Mouse (Mus musculus): ENCODE measurements around the gene Fuca1. TPM values are rescaled to one million over a fixed set of nuclear protein-coding genes. Genes with fewer than 3 reads are reported as not detected.

Fuca1 gene
- polyA plus RNA-seq, 1 experiment, result 172 TPM

DNA sequence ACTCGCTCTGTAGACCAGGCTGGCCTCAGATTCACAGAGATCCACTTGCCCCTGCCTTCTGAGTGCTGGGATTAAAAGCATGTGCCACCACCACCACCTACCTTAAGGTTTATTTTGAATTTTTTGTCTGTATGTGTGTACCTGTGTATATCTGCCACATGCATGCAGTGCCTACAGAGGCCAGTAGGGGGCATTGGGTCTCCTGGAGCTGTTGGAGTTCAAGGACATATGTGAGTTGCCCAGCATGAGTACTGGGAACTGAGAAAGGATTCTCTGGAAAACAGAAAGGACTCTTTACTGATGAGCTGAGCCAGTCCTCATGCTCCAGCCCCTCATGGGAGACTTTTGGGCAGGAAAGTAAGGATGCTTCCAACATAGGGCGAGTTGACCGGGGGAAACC, 31.0 kb downstream of the Fuca1 start:
- TF ChIP-seq POLR2A (IDR thresholded peaks at IDR 0.05; ENCODE audit: borderline replicate concordance, control insufficient read depth, low read depth, low read length) (no peak), CTCF (IDR thresholded peaks at IDR 0.05; ENCODE audit: control insufficient read depth, insufficient read depth, low read length) (no peak)
- Histone ChIP-seq H3K27ac (ENCODE audit: control insufficient read depth, insufficient read depth, low read depth, low read length, poor library complexity) (no peak overlapping the region), H3K4me3 (replicated peaks; ENCODE audit: control insufficient read depth, low read depth, low read length) (no peak overlapping the region), H3K4me1 (ENCODE audit: control insufficient read depth, insufficient read depth, low read length) (peaks cover 2% of the 10 kb centered on the region; the same call in 1 of the 2 replicates)
- 94% methylated on average over 3 of the region's 3 CpGs for WGBS

DNA sequence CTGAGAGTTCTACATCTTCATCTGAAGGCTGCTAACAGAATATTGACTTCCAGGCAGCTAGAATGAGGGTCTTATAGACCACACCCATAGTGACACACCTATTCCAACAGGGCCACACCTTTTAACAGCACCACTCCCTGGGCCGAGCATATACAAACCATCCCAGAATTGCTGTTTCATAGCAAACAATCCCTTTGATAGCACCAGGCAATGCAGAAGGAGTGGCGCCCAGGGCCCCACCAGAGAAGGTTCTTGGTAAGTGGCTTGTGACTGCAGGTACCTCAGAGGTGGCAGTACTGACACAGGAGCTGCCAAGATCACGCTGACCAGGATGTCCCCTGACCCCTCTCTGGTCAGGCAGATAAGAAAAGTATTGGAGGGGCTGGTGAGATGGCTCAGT, 32.6 kb downstream of the Fuca1 start:
- TF ChIP-seq POLR2A (IDR thresholded peaks at IDR 0.05; ENCODE audit: borderline replicate concordance, control insufficient read depth, low read depth, low read length) (no peak), CTCF (IDR thresholded peaks at IDR 0.05; ENCODE audit: control insufficient read depth, insufficient read depth, low read length) (no peak)
- WGBS, result 83% methylated on average over 3 of the region's 3 CpGs
- Histone ChIP-seq H3K27ac (ENCODE audit: control insufficient read depth, insufficient read depth, low read depth, low read length, poor library complexity) (no peak overlapping the region), H3K4me3 (replicated peaks; ENCODE audit: control insufficient read depth, low read depth, low read length) (no peak overlapping the region), H3K4me1 (ENCODE audit: control insufficient read depth, insufficient read depth, low read length) (peaks cover 1% of the 10 kb centered on the region; the same call in 1 of the 2 replicates)

DNA sequence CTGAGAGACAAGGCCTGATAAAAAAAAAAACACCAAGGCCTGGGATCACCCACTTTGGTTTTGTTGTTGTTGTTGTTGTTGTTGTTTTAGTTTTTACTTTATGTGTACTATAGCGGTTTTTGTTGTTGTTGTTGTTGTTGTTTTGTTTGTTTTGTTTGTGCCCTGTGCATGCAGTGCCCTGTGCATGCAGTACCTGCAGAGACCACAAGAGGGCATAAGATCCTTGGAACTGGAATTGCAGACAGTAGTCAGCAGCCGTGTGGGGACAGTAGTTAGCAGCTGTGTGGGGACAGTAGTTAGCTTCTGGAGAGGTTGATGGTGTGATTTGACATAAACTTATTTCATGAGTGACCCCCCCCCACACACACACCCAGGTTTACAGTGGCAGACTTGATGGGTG, 33.7 kb downstream of the Fuca1 start:
- no peak overlapping the region for H3K27ac ChIP-seq (ENCODE audit: control insufficient read depth, insufficient read depth, low read depth, low read length, poor library complexity)
- 30% methylated on average over 2 of the region's 2 CpGs for WGBS
- H3K4me3 ChIP-seq (replicated peaks; ENCODE audit: control insufficient read depth, low read depth, low read length), result no peak overlapping the region
- H3K4me1 ChIP-seq (ENCODE audit: control insufficient read depth, insufficient read depth, low read length), result no peaks in the 10 kb centered on the region
- TF ChIP-seq CTCF (IDR thresholded peaks at IDR 0.05; ENCODE audit: control insufficient read depth, insufficient read depth, low read length) (peak; percentile 91), POLR2A (IDR thresholded peaks at IDR 0.05; ENCODE audit: borderline replicate concordance, control insufficient read depth, low read depth, low read length) (no peak)

DNA sequence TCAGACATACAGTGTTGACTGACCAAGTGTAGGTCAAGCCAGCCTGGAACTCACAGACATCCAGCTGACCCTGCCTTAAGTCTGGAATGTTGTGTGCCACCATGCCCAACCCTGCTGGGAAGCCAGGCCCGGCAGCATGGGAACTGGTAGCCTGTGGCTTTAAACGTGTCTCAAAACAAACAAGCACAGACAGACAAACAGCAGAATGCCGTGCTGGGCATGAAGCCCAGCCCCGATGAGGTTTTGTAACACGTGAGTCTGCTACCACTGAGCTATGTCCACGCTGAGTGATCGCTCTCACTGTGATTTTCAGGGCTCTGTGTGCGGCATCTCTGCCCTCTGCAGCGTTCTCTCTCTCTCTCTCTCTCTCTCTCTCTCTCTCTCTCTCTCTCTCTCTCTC, 35.4 kb downstream of the Fuca1 start:
- Histone ChIP-seq H3K4me1 (ENCODE audit: control insufficient read depth, insufficient read depth, low read length) (no peaks in the 10 kb centered on the region), H3K27ac (ENCODE audit: control insufficient read depth, insufficient read depth, low read depth, low read length, poor library complexity) (no peak overlapping the region), H3K4me3 (replicated peaks; ENCODE audit: control insufficient read depth, low read depth, low read length) (no peak overlapping the region)
- TF ChIP-seq CTCF (IDR thresholded peaks at IDR 0.05; ENCODE audit: control insufficient read depth, insufficient read depth, low read length) (no peak), POLR2A (IDR thresholded peaks at IDR 0.05; ENCODE audit: borderline replicate concordance, control insufficient read depth, low read depth, low read length) (no peak)
- WGBS, result 93% methylated on average over 9 of the region's 9 CpGs

DNA sequence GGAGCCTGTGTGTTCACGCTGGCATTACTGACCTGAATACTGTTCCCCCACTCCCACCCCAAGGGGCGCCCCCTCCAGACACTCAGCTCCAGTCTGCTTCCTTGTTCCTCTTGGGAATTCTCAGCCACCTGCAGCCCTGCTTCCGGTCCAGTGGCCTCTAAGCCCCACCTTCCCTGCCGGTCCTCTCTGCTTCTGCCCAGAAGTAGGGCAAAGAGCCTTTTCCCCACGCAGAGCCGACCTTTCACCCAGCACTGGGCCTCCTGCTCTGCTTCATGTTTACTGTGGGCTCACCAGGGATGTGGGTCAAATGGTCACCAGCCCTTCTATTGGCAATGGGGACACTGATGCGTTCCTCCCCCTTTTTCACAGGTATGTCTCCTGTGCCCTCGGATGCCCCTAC, 37.8 kb downstream of the Fuca1 start:
- Histone ChIP-seq H3K4me1 (ENCODE audit: control insufficient read depth, insufficient read depth, low read length) (no peaks in the 10 kb centered on the region), H3K27ac (ENCODE audit: control insufficient read depth, insufficient read depth, low read depth, low read length, poor library complexity) (no peak overlapping the region), H3K4me3 (replicated peaks; ENCODE audit: control insufficient read depth, low read depth, low read length) (no peak overlapping the region)
- 87% methylated on average over 8 of the region's 8 CpGs for WGBS
- TF ChIP-seq CTCF (IDR thresholded peaks at IDR 0.05; ENCODE audit: control insufficient read depth, insufficient read depth, low read length) (no peak), POLR2A (IDR thresholded peaks at IDR 0.05; ENCODE audit: borderline replicate concordance, control insufficient read depth, low read depth, low read length) (no peak)

DNA sequence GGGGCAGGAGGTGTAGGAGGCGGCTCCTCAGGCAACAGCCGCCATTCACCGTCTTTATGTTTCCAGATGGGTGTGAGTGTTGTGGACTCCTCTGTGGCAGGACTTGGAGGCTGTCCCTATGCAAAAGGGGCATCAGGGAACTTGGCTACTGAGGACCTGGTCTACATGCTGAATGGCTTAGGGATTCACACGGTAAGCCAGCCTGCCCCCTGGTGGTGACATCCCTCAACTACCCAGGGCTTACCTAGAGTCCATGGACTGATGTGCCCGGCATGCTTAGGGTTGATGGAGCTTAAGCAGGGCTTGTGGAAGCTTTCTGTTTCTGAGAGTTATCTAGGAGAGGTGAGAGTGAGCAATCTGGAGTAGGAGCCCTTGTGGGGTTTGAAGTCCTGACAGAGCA, 40.2 kb downstream of the Fuca1 start:
- WGBS, result 38% methylated on average over 5 of the region's 5 CpGs
- no peak overlapping the region for H3K4me3 ChIP-seq (replicated peaks; ENCODE audit: control insufficient read depth, low read depth, low read length)
- H3K4me1 ChIP-seq (ENCODE audit: control insufficient read depth, insufficient read depth, low read length), result no peaks in the 10 kb centered on the region
- no peak overlapping the region for H3K27ac ChIP-seq (ENCODE audit: control insufficient read depth, insufficient read depth, low read depth, low read length, poor library complexity)
- no peak for TF ChIP-seq POLR2A (IDR thresholded peaks at IDR 0.05; ENCODE audit: borderline replicate concordance, control insufficient read depth, low read depth, low read length)
- peak; percentile 99 for TF ChIP-seq CTCF (IDR thresholded peaks at IDR 0.05; ENCODE audit: control insufficient read depth, insufficient read depth, low read length)

DNA sequence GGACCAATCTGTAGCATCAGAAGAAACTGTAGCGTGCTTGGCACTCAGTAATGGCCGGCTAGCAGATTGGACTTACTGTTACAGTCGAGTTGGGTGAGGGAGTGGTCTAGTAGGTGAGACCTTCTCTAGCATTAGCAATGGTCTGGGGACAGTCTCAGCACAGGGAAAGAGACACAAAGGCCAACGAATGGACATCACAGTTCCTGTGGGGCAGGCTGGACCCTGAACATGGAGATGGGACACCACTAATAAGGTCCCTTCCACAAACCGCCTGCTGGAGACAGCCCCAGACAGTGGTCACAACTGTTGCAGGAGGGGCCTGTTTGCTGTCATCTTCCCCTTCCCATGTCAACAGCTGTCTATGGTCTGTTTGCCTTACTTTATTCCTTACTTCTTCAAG, 41.2 kb downstream of the Fuca1 start:
- H3K4me1 ChIP-seq (ENCODE audit: control insufficient read depth, insufficient read depth, low read length), result no peaks in the 10 kb centered on the region
- H3K4me3 ChIP-seq (replicated peaks; ENCODE audit: control insufficient read depth, low read depth, low read length), result no peak overlapping the region
- 89% methylated on average over 5 of the region's 5 CpGs for WGBS
- TF ChIP-seq CTCF (IDR thresholded peaks at IDR 0.05; ENCODE audit: control insufficient read depth, insufficient read depth, low read length) (no peak), POLR2A (IDR thresholded peaks at IDR 0.05; ENCODE audit: borderline replicate concordance, control insufficient read depth, low read depth, low read length) (no peak)
- no peak overlapping the region for H3K27ac ChIP-seq (ENCODE audit: control insufficient read depth, insufficient read depth, low read depth, low read length, poor library complexity)

DNA sequence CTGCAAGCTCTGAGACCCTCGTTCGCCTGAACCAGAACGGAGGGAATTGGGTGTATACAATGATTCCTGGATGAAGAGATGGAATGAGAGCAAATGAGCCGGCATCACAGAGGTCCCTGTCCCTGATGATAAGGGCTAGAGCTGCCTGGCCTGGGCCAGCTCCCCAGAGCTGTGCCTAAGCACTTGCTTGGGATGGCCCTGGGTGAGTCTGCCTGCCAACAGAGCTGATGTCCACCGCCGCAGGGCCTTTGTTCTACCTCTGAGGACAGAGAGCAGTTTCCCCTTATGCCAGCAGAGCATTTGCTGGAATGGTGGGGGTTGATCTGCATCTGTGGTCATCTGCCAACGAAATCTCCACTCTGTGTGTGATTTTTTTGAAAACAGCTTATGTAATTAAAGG, 41.7 kb downstream of the Fuca1 start:
- H3K4me3 ChIP-seq (replicated peaks; ENCODE audit: control insufficient read depth, low read depth, low read length), result no peak overlapping the region
- H3K4me1 ChIP-seq (ENCODE audit: control insufficient read depth, insufficient read depth, low read length), result no peaks in the 10 kb centered on the region
- no peak for TF ChIP-seq CTCF (IDR thresholded peaks at IDR 0.05; ENCODE audit: control insufficient read depth, insufficient read depth, low read length)
- no peak for TF ChIP-seq POLR2A (IDR thresholded peaks at IDR 0.05; ENCODE audit: borderline replicate concordance, control insufficient read depth, low read depth, low read length)

DNA sequence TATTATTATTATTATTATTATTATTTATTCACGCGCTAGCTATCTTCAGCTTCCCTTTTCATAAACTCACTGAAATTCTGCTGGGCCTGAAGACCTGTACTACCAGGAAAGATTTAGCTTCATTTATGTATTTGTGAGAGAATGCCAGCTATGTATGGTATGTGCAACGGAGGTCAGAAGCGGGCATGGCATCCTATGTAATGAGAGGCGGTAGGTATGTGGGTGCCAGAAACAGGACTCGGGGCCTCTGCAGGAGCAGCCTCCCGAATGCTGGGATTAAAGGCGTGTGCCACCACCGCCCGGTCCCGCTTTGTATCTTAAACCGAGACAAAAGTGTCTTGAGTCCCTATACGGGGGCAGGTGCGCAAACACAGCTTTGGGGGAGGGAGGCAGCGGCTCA, 42.4 kb downstream of the Fuca1 start:
- peak overlapping the region; percentile 96 for H3K27ac ChIP-seq (ENCODE audit: control insufficient read depth, insufficient read depth, low read depth, low read length, poor library complexity)
- H3K4me1 ChIP-seq (ENCODE audit: control insufficient read depth, insufficient read depth, low read length), result no peaks in the 10 kb centered on the region
- H3K4me3 ChIP-seq (replicated peaks; ENCODE audit: control insufficient read depth, low read depth, low read length), result peak overlapping the region; percentile 98
- TF ChIP-seq POLR2A (IDR thresholded peaks at IDR 0.05; ENCODE audit: borderline replicate concordance, control insufficient read depth, low read depth, low read length), result no peak
- no peak for TF ChIP-seq CTCF (IDR thresholded peaks at IDR 0.05; ENCODE audit: control insufficient read depth, insufficient read depth, low read length)
- WGBS, result 8% methylated on average over 15 of the region's 15 CpGs

More for the DNA sequence above, 41.7 kb downstream of the Fuca1 start:
- H3K27ac ChIP-seq (ENCODE audit: control insufficient read depth, insufficient read depth, low read depth, low read length, poor library complexity), result no peak overlapping the region
- 82% methylated on average over 7 of the region's 7 CpGs for WGBS

Measured in bone marrow, adult 2 months (tissue).